Mouse (Mus musculus) limb, embryonic 13.5 days (tissue): ENCODE data around the gene Otc. TPM values are rescaled to one million over a fixed set of nuclear protein-coding genes. Genes with fewer than 3 reads are reported as not detected.
A peak's percentile ranks its signal among the peaks of the same experiment; 100 is the strongest.

Experiments
- ATAC-seq: fragments of 200-750 bp; cut with Nextera tagmentation; 2 replicates; pipeline ENCODE4 v1.8.0; 2017; ENCODE audit warnings: low read depth, moderate number of reproducible peaks, moderate TSS enrichment; ENCODE audit not compliant: low FRiP score
- H3K27ac ChIP-seq: fragments of 300-500 bp; sonication (generic); 2 replicates; pipeline ENCODE4 v1.5.1; 2015; ENCODE audit warnings: inconsistent platforms, mild to moderate bottlenecking, moderate library complexity
- H3K27me3 ChIP-seq: fragments of 300-500 bp; sonication (generic); 2 replicates; pipeline ENCODE4 v1.6.1; 2015; ENCODE audit warnings: mild to moderate bottlenecking, inconsistent platforms
- H3K36me3 ChIP-seq: fragments of 300-500 bp; sonication (generic); 2 replicates; pipeline ENCODE4 v1.6.1; 2015; ENCODE audit warnings: inconsistent platforms, mild to moderate bottlenecking, moderate library complexity
- H3K4me1 ChIP-seq: fragments of 300-500 bp; sonication (generic); 2 replicates; pipeline ENCODE4 v1.6.1; 2015; ENCODE audit warnings: inconsistent platforms
- H3K4me2 ChIP-seq: fragments of 300-500 bp; sonication (generic); replicated peaks from 2 replicates; pipeline ENCODE4 v1.6.1; 2015; ENCODE audit warnings: inconsistent platforms, mild to moderate bottlenecking, moderate library complexity
- H3K4me3 ChIP-seq: fragments of 300-500 bp; sonication (generic); 2 replicates; pipeline ENCODE4 v1.5.1; 2015; ENCODE audit warnings: moderate library complexity, mild to moderate bottlenecking, inconsistent platforms
- H3K9ac ChIP-seq: fragments of 300-500 bp; sonication (generic); 2 replicates; pipeline ENCODE4 v1.6.1; 2015; ENCODE audit warnings: mild to moderate bottlenecking, inconsistent platforms
- H3K9me3 ChIP-seq: fragments of 300-500 bp; sonication (generic); 2 replicates; pipeline ENCODE4 v1.6.1; 2016; ENCODE audit warnings: inconsistent platforms
- WGBS: fragments of 180-500 bp; shearing (Covaris S2); methylation state at CpG from one replicate; pipeline ENCODE4 v1.1.7; 2015; 5-methylcytosine and 5-hydroxymethylcytosine counted together
- polyA plus RNA-seq: library from polyadenylated mRNA; unstranded; fragments of >200 nt; fragmentation: Nextera tagmentation; extraction: Ambion mirVana; gene quantifications from 2 replicates; pipeline ENCODE4 v1.2.1, GENCODE M21; 2015

The Otc gene
- polyA plus RNA-seq = 0.15 TPM in 1 of 2 replicates, not detected in the other

DNA sequence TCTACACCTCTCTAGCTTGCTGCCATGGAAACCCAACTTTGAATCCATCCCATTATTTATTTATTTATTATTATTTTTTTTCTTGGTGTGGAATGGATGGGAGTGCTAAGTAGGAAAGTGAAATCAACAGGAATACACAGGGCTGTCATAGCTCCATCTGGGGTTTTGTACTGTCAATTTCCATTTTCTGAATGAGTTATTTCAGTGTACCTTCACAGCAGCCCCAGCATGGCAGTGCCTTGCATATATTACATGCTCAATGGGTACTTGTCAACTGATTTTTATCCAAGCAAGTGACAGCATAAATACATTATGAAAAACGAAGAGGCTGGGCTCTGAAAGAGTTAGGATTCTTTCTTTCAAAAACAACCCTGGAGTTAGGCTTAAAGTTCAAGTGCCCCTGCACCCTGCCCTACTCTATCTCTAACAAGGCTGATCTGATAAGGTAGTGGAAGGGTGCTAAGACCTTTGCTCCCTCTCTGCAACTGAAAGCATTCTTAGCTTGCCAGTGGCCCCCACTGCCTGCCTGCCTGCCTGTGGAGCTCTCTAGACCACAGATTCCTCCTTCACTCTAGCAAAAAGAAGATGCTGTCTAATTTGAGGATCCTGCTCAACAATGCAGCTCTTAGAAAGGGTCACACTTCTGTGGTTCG lies at the start of gene Otc:
TSS of gene Otc (plus strand) at position 454 of the 653 bp plus-strand sequence.
- WGBS = 63% methylated on average over 2 of the region's 2 CpGs
- Histone ChIP-seq H3K9ac (no peak within 1 kb of the TSS), H3K27ac (no peak within 1 kb of the TSS), H3K9me3 (no peaks in the 10 kb centered on the region), H3K36me3 (no peaks in the 10 kb centered on the region), H3K4me1 (no peaks in the 10 kb centered on the region), H3K4me2 (no peak within 1 kb of the TSS), H3K4me3 (no peak within 1 kb of the TSS), H3K27me3 (no peaks in the 10 kb centered on the region)
- no peak for ATAC-seq

- Histone ChIP-seq H3K4me3 (no peak overlapping the region), H3K9me3 (no peaks in the 10 kb centered on the region), H3K27ac (no peak overlapping the region), H3K9ac (no peak overlapping the region), H3K27me3 (no peaks in the 10 kb centered on the region), H3K36me3 (no peaks in the 10 kb centered on the region; the same call in 1 of the 2 replicates), H3K4me1 (no peaks in the 10 kb centered on the region), H3K4me2 (no peak overlapping the region)
- WGBS = 73% methylated on average over 5 of the region's 5 CpGs
- no peak for ATAC-seq
These were observed 46.2 kb upstream of the Otc start for GRCm38 (mm10) chrX:10205937-10206336.

DNA sequence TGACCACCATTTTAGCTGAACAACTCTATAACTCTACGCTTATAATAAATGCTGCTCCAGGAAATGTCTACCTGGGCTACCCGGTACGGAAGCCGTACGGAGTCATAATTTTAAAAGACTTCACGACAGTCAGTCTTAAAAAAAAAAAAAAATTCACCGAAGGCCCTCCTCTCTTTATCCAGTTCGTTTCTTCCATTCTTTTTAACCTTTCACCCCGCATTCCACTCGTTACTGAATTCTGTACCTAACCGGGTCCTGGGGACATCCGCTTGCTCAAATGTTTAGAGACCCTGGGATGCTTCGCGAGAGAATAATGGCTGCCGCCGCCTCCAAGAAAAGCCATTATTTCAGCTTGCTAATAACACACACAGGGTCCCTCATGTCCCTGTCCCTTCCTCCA lies 36.1 kb upstream of the Otc start:
- Histone ChIP-seq H3K9ac (peak overlapping the region; percentile 59), H3K9me3 (no peaks in the 10 kb centered on the region), H3K4me1 (no peaks in the 10 kb centered on the region), H3K4me2 (peak overlapping the region; percentile 58), H3K27me3 (no peaks in the 10 kb centered on the region), H3K36me3 (no peaks in the 10 kb centered on the region), H3K4me3 (peak overlapping the region; percentile 52), H3K27ac (peak overlapping the region; percentile 61; the same call in 1 of the 2 replicates)
- peak; percentile 37; the same call in 1 of the 2 replicates for ATAC-seq
- WGBS = 17% methylated on average over 16 of the region's 16 CpGs

- ATAC-seq = peak; percentile 98
These were observed 35.6 kb upstream of the Otc start, which contains the start of gene Rpgr for GRCm38 (mm10) chrX:10216410-10216949. Gene Rpgr (minus strand): TSS chrX:10216920.

DNA sequence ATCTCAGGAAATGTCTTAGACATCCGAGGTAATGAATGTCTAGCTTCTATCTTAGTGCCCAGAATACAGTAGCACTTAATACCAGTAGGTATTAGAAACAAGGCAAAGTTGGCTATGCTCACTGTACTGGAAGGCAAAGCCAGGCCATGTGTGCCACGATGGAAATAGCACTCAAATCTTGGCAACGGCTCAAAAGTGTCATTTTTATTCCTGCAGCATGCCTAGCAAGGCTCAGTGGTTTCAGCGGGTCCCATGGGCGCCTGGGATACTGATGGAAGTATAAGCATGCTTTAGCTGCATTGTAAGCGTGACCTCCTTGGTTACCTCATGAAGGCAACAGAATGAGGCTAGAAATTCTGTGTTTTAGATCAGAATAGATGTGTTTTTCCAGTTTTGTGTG lies 32.8 kb upstream of the Otc start:
- H3K4me2 ChIP-seq = no peak overlapping the region
- H3K27me3 ChIP-seq = no peaks in the 10 kb centered on the region
- H3K4me1 ChIP-seq = no peaks in the 10 kb centered on the region
- H3K9ac ChIP-seq = no peak overlapping the region
- no peaks in the 10 kb centered on the region for H3K36me3 ChIP-seq
- H3K4me3 ChIP-seq = no peak overlapping the region
- no peak overlapping the region for H3K27ac ChIP-seq
- WGBS = 71% methylated on average over 6 of the region's 6 CpGs
- H3K9me3 ChIP-seq = no peaks in the 10 kb centered on the region
- ATAC-seq = no peak

More at GRCm38 (mm10) chrX:10216410-10216949, 35.6 kb upstream of the Otc start, which contains the start of gene Rpgr:
- Histone ChIP-seq H3K4me1 (no peaks in the 10 kb centered on the region), H3K27me3 (no peaks in the 10 kb centered on the region), H3K9ac (peak within 1 kb of the TSS; percentile 59), H3K4me3 (peak within 1 kb of the TSS; percentile 52), H3K27ac (peak within 1 kb of the TSS; percentile 61; the same call in 1 of the 2 replicates), H3K9me3 (no peaks in the 10 kb centered on the region), H3K4me2 (peak within 1 kb of the TSS; percentile 58), H3K36me3 (no peaks in the 10 kb centered on the region)
- 9% methylated on average over 46 of the region's 47 CpGs for WGBS

GRCm38 (mm10) chrX:10233051-10233450 lies 19.1 kb upstream of the Otc start:
- WGBS = 64% methylated on average over 2 of the region's 2 CpGs
- Histone ChIP-seq H3K27me3 (no peaks in the 10 kb centered on the region), H3K9ac (no peak overlapping the region), H3K27ac (no peak overlapping the region), H3K36me3 (no peaks in the 10 kb centered on the region), H3K9me3 (no peaks in the 10 kb centered on the region), H3K4me3 (no peak overlapping the region), H3K4me2 (no peak overlapping the region), H3K4me1 (no peaks in the 10 kb centered on the region)
- no peak for ATAC-seq

DNA sequence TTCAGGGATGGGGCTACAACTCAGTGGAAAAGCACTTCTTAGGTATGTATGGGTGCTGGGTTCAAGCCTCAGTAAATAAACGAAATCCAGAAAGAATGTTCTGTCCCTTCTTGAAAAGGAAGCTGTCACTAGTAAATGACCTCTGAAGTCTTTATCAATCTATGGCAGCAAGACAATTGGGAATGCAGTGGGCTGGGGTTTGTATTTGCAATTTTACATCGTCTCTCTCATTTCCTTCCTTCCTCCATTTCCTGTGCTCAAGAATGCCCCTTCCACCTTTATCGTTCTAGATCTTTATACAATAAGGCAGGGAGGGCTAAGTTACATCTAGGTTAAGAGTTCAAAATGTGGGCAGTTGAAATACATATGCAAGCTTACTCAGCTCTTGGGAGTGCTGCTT lies 17.5 kb upstream of the Otc start:
- Histone ChIP-seq H3K9ac (no peak overlapping the region), H3K4me3 (no peak overlapping the region), H3K4me2 (no peak overlapping the region), H3K9me3 (no peaks in the 10 kb centered on the region), H3K36me3 (no peaks in the 10 kb centered on the region), H3K27me3 (no peaks in the 10 kb centered on the region), H3K4me1 (no peaks in the 10 kb centered on the region), H3K27ac (no peak overlapping the region)
- WGBS = 71% methylated on average over 3 of the region's 3 CpGs
- no peak for ATAC-seq

GRCm38 (mm10) chrX:10239515-10239914 lies 12.6 kb upstream of the Otc start:
- ATAC-seq = no peak
- Histone ChIP-seq H3K27ac (no peak overlapping the region), H3K9me3 (no peaks in the 10 kb centered on the region), H3K4me3 (no peak overlapping the region), H3K4me2 (no peak overlapping the region), H3K9ac (no peak overlapping the region), H3K36me3 (no peaks in the 10 kb centered on the region), H3K27me3 (no peaks in the 10 kb centered on the region), H3K4me1 (no peaks in the 10 kb centered on the region)
- 62% methylated on average over 4 of the region's 4 CpGs for WGBS

DNA sequence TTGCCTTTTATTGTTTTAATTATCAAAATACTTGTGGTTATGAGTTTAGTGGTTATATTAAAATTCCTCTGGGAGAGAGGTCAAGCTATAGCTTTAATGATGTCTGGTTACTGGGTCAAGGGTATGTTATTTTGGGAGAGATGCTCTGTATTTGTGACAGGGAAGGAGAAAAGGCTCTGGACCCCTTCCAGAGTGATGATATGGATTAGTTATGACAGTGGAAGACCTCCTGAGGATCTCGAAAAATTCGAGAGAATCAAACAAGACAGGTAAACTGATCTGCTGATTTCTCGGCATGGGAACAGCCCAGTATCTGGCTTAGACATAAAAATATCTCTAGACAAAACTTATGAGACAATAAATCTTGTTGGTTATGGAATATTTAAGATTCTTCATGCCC lies 8.2 kb upstream of the Otc start:
- no peak for ATAC-seq

GRCm38 (mm10) chrX:10251357-10251756 lies 748 bp upstream of the Otc start:
- Histone ChIP-seq H3K27me3 (no peaks in the 10 kb centered on the region), H3K4me1 (no peaks in the 10 kb centered on the region), H3K4me3 (no peak overlapping the region), H3K4me2 (no peak overlapping the region), H3K9ac (no peak overlapping the region), H3K9me3 (no peaks in the 10 kb centered on the region), H3K36me3 (no peaks in the 10 kb centered on the region), H3K27ac (no peak overlapping the region)
- ATAC-seq = no peak

More for the DNA sequence above, 8.2 kb upstream of the Otc start:
- no peak overlapping the region for H3K4me3 ChIP-seq
- H3K27ac ChIP-seq = no peak overlapping the region
- 76% methylated on average over 3 of the region's 3 CpGs for WGBS
- no peaks in the 10 kb centered on the region for H3K4me1 ChIP-seq
- no peak overlapping the region for H3K4me2 ChIP-seq
- H3K9me3 ChIP-seq = no peaks in the 10 kb centered on the region
- H3K9ac ChIP-seq = no peak overlapping the region
- H3K36me3 ChIP-seq = no peaks in the 10 kb centered on the region
- H3K27me3 ChIP-seq = no peaks in the 10 kb centered on the region

- ATAC-seq = no peak
- Histone ChIP-seq H3K27ac (no peak overlapping the region), H3K9ac (no peak overlapping the region), H3K27me3 (no peaks in the 10 kb centered on the region), H3K4me3 (no peak overlapping the region), H3K36me3 (no peaks in the 10 kb centered on the region), H3K4me1 (no peaks in the 10 kb centered on the region), H3K4me2 (no peak overlapping the region), H3K9me3 (no peaks in the 10 kb centered on the region)
- 69% methylated on average over 1 of the region's 1 CpGs for WGBS
These were observed 5.7 kb downstream of the Otc start for GRCm38 (mm10) chrX:10257774-10258173.

GRCm38 (mm10) chrX:10258260-10258659 lies 6.2 kb downstream of the Otc start:
- no peaks in the 10 kb centered on the region for H3K9me3 ChIP-seq
- H3K9ac ChIP-seq = no peak overlapping the region
- no peak overlapping the region for H3K4me3 ChIP-seq
- 82% methylated on average over 5 of the region's 5 CpGs for WGBS
- no peak overlapping the region for H3K27ac ChIP-seq
- ATAC-seq = no peak
- H3K4me1 ChIP-seq = no peaks in the 10 kb centered on the region
- no peaks in the 10 kb centered on the region for H3K36me3 ChIP-seq
- H3K4me2 ChIP-seq = no peak overlapping the region
- no peaks in the 10 kb centered on the region for H3K27me3 ChIP-seq

- H3K4me2 ChIP-seq = no peak overlapping the region
- no peaks in the 10 kb centered on the region for H3K36me3 ChIP-seq
- no peak overlapping the region for H3K4me3 ChIP-seq
- H3K4me1 ChIP-seq = no peaks in the 10 kb centered on the region
- H3K9me3 ChIP-seq = no peaks in the 10 kb centered on the region
- no peaks in the 10 kb centered on the region for H3K27me3 ChIP-seq
- no peak for ATAC-seq
- no peak overlapping the region for H3K27ac ChIP-seq
- 60% methylated on average over 3 of the region's 3 CpGs for WGBS
- H3K9ac ChIP-seq = no peak overlapping the region
These were observed 16.2 kb downstream of the Otc start for GRCm38 (mm10) chrX:10268308-10268707.
